Mouse (Mus musculus): ENCODE data around the gene Tirap. TPM values are rescaled to one million over a fixed set of nuclear protein-coding genes. Genes with fewer than 3 reads are reported as not detected.

The Tirap gene
- polyA plus RNA-seq, 1 experiment from 2014 or later, result 18.8 TPM

- no peaks in the 10 kb centered on the region for H3K27me3 ChIP-seq (ENCODE audit: poor library complexity, severe bottlenecking)
- no peaks in the 10 kb centered on the region for H3K9me3 ChIP-seq
- H3K4me1 ChIP-seq, result peaks cover 17% of the 10 kb centered on the region
- WGBS, result 92% methylated on average over 2 of the region's 2 CpGs
- H3K4me3 ChIP-seq, result no peak overlapping the region
- no peak for DNase-seq (ENCODE audit: extremely low spot score, low spot score)
- no peak overlapping the region for H3K27ac ChIP-seq
- H3K36me3 ChIP-seq (replicated peaks), result peaks cover 53% of the 10 kb centered on the region
Observed at GRCm38 (mm10) chr9:35204421-35204820, 4.3 kb upstream of the Tirap start.

GRCm38 (mm10) chr9:35203536-35203935 is 3.4 kb upstream of the Tirap start:
- H3K36me3 ChIP-seq (replicated peaks), result peaks cover 44% of the 10 kb centered on the region
- DNase-seq (ENCODE audit: extremely low spot score, low spot score), result no peak
- H3K27me3 ChIP-seq (ENCODE audit: poor library complexity, severe bottlenecking), result no peaks in the 10 kb centered on the region
- no peak overlapping the region for H3K27ac ChIP-seq
- H3K4me3 ChIP-seq, result no peak overlapping the region
- H3K4me1 ChIP-seq, result peaks cover 23% of the 10 kb centered on the region
- 72% methylated on average over 3 of the region's 3 CpGs for WGBS
- H3K9me3 ChIP-seq, result no peaks in the 10 kb centered on the region

- 73% methylated on average over 9 of the region's 9 CpGs for WGBS
- Histone ChIP-seq H3K4me1 (peaks cover 25% of the 10 kb centered on the region), H3K36me3 (replicated peaks) (peaks cover 15% of the 10 kb centered on the region), H3K27me3 (ENCODE audit: poor library complexity, severe bottlenecking) (no peaks in the 10 kb centered on the region), H3K4me3 (peak overlapping the region; percentile 81), H3K27ac (peak overlapping the region; percentile 89), H3K9me3 (no peaks in the 10 kb centered on the region)
- DNase-seq (ENCODE audit: extremely low spot score, low spot score), result no peak
Observed at GRCm38 (mm10) chr9:35200529-35201060, 504 bp upstream of the Tirap start.

DNA sequence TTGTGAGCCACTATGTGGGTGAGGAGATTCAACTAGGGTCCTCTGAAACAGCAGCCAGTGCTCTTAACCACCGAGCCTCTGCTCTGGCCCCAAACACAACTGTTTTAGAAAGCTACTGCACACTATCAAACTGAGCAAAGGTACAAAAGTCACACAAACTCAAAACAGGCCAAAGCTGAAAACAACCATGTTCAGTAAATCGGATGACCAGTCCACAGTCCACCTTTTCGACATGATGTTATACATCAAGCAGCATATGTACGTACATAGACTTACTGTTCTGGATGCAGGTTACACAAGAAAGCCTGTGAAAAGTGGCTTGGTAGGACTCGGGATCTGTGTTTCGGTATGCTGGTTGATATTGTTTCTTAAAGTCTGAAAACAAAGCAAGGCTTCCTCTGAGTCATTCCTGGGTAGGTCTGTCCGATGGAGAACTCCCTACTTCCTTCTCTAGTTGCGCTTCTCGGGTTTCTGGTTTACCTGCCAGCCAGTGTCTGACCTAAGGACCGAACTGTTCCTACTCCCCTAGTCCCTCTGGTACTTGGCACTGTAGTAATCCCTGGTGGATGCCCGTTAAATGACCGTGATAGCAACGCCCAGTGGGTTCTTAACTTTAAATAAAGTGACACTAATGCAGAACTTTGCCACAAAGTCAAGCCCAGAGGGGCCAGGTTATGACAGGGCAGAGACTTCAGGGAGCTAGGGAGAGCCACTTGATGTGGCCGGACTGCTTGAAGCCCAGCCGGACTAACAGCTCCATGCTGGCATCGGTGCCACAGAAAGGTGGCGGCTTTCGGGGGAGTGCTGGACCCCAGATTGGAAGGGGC is 933 bp downstream of the Tirap start:
- Histone ChIP-seq H3K36me3 (replicated peaks) (peaks cover under 1% of the 10 kb centered on the region), H3K9me3 (no peaks in the 10 kb centered on the region), H3K4me1 (peaks cover 25% of the 10 kb centered on the region), H3K4me3 (peak overlapping the region; percentile 81), H3K27ac (peak overlapping the region; percentile 89), H3K27me3 (ENCODE audit: poor library complexity, severe bottlenecking) (no peaks in the 10 kb centered on the region)
- 30% methylated on average over 18 of the region's 18 CpGs for WGBS
- DNase-seq (ENCODE audit: extremely low spot score, low spot score), result peak; percentile 18

- 90% methylated on average over 10 of the region's 10 CpGs for WGBS
- H3K27ac ChIP-seq, result no peak overlapping the region
- no peak for DNase-seq (ENCODE audit: extremely low spot score, low spot score)
- peaks cover 25% of the 10 kb centered on the region for H3K4me1 ChIP-seq
- no peak overlapping the region for H3K4me3 ChIP-seq
- H3K9me3 ChIP-seq, result no peaks in the 10 kb centered on the region
- H3K27me3 ChIP-seq (ENCODE audit: poor library complexity, severe bottlenecking), result no peaks in the 10 kb centered on the region
- H3K36me3 ChIP-seq (replicated peaks), result no peaks in the 10 kb centered on the region
Observed at GRCm38 (mm10) chr9:35198351-35198750, 1.7 kb downstream of the Tirap start.

- no peak overlapping the region for H3K4me3 ChIP-seq
- no peaks in the 10 kb centered on the region for H3K27me3 ChIP-seq (ENCODE audit: poor library complexity, severe bottlenecking)
- H3K36me3 ChIP-seq (replicated peaks), result no peaks in the 10 kb centered on the region
- WGBS, result 91% methylated on average over 3 of the region's 3 CpGs
- peaks cover 25% of the 10 kb centered on the region for H3K4me1 ChIP-seq
- DNase-seq (ENCODE audit: extremely low spot score, low spot score), result no peak
- no peak overlapping the region for H3K27ac ChIP-seq
- no peaks in the 10 kb centered on the region for H3K9me3 ChIP-seq
Observed at GRCm38 (mm10) chr9:35197625-35198024, 2.5 kb downstream of the Tirap start.

GRCm38 (mm10) chr9:35194048-35194447 is 6.0 kb downstream of the Tirap start:
- DNase-seq (ENCODE audit: extremely low spot score, low spot score), result no peak
- H3K4me1 ChIP-seq, result peaks cover 8% of the 10 kb centered on the region
- no peaks in the 10 kb centered on the region for H3K9me3 ChIP-seq
- 95% methylated on average over 3 of the region's 3 CpGs for WGBS
- no peak overlapping the region for H3K4me3 ChIP-seq
- H3K27me3 ChIP-seq (ENCODE audit: poor library complexity, severe bottlenecking), result no peaks in the 10 kb centered on the region
- no peak overlapping the region for H3K27ac ChIP-seq
- peaks cover 24% of the 10 kb centered on the region for H3K36me3 ChIP-seq (replicated peaks)

GRCm38 (mm10) chr9:35192983-35193542 is 7.0 kb downstream of the Tirap start:
- no peak for DNase-seq (ENCODE audit: extremely low spot score, low spot score)
- H3K9me3 ChIP-seq, result no peaks in the 10 kb centered on the region
- no peaks in the 10 kb centered on the region for H3K27me3 ChIP-seq (ENCODE audit: poor library complexity, severe bottlenecking)
- H3K36me3 ChIP-seq (replicated peaks), result peaks cover 34% of the 10 kb centered on the region
- no peak overlapping the region for H3K27ac ChIP-seq
- no peak overlapping the region for H3K4me3 ChIP-seq
- H3K4me1 ChIP-seq, result no peaks in the 10 kb centered on the region
- 77% methylated on average over 11 of the region's 11 CpGs for WGBS

GRCm38 (mm10) chr9:35188700-35189099 is 11.4 kb downstream of the Tirap start:
- WGBS, result 76% methylated on average over 22 of the region's 22 CpGs
- no peak overlapping the region for H3K4me3 ChIP-seq
- no peaks in the 10 kb centered on the region for H3K4me1 ChIP-seq
- H3K36me3 ChIP-seq (replicated peaks), result peaks cover 51% of the 10 kb centered on the region
- DNase-seq (ENCODE audit: extremely low spot score, low spot score), result no peak
- no peaks in the 10 kb centered on the region for H3K9me3 ChIP-seq
- no peaks in the 10 kb centered on the region for H3K27me3 ChIP-seq (ENCODE audit: poor library complexity, severe bottlenecking)
- H3K27ac ChIP-seq, result no peak overlapping the region

- DNase-seq (ENCODE audit: extremely low spot score, low spot score), result no peak
- Histone ChIP-seq H3K4me1 (no peaks in the 10 kb centered on the region), H3K4me3 (no peak overlapping the region), H3K27ac (no peak overlapping the region), H3K9me3 (no peaks in the 10 kb centered on the region), H3K27me3 (ENCODE audit: poor library complexity, severe bottlenecking) (no peaks in the 10 kb centered on the region), H3K36me3 (replicated peaks) (peaks cover 51% of the 10 kb centered on the region)
- WGBS, result 93% methylated on average over 10 of the region's 10 CpGs
Observed at GRCm38 (mm10) chr9:35187351-35187903, 12.7 kb downstream of the Tirap start.

- H3K27me3 ChIP-seq (ENCODE audit: poor library complexity, severe bottlenecking), result no peaks in the 10 kb centered on the region
- WGBS, result 91% methylated on average over 4 of the region's 4 CpGs
- H3K9me3 ChIP-seq, result no peaks in the 10 kb centered on the region
- no peaks in the 10 kb centered on the region for H3K4me1 ChIP-seq
- no peak overlapping the region for H3K4me3 ChIP-seq
- DNase-seq (ENCODE audit: extremely low spot score, low spot score), result no peak
- H3K36me3 ChIP-seq (replicated peaks), result peaks cover 49% of the 10 kb centered on the region
- H3K27ac ChIP-seq, result no peak overlapping the region
Observed at GRCm38 (mm10) chr9:35186430-35186829, 13.7 kb downstream of the Tirap start.

GRCm38 (mm10) chr9:35183359-35183758 is 16.7 kb downstream of the Tirap start:
- Histone ChIP-seq H3K4me1 (no peaks in the 10 kb centered on the region), H3K36me3 (replicated peaks) (peaks cover 20% of the 10 kb centered on the region), H3K4me3 (no peak overlapping the region), H3K27me3 (ENCODE audit: poor library complexity, severe bottlenecking) (no peaks in the 10 kb centered on the region), H3K9me3 (no peaks in the 10 kb centered on the region), H3K27ac (no peak overlapping the region)
- DNase-seq (ENCODE audit: extremely low spot score, low spot score), result no peak
- 70% methylated on average over 5 of the region's 5 CpGs for WGBS

- peaks cover 15% of the 10 kb centered on the region for H3K36me3 ChIP-seq (replicated peaks)
- H3K4me1 ChIP-seq, result no peaks in the 10 kb centered on the region
- 87% methylated on average over 2 of the region's 2 CpGs for WGBS
- no peak for DNase-seq (ENCODE audit: extremely low spot score, low spot score)
- no peaks in the 10 kb centered on the region for H3K27me3 ChIP-seq (ENCODE audit: poor library complexity, severe bottlenecking)
- no peak overlapping the region for H3K4me3 ChIP-seq
- no peaks in the 10 kb centered on the region for H3K9me3 ChIP-seq
- no peak overlapping the region for H3K27ac ChIP-seq
Observed at GRCm38 (mm10) chr9:35182832-35183231, 17.3 kb downstream of the Tirap start.
